Mouse (Mus musculus) lung, adult 2 months (tissue): ENCODE data around the gene Bag5. TPM values are rescaled to one million over a fixed set of nuclear protein-coding genes. Genes with fewer than 3 reads are reported as not detected.
"Not testable (repeated sequence)": the region's sequence is repeated elsewhere in the genome, so short reads cannot be mapped to it uniquely, and the experiment has no call there.

Experiments used
- DNase-seq: peaks from one replicate; pipeline ENCODE4 v3.0.0; 2022
- H3K4me1 ChIP-seq: fragments of 200-500 bp; 2 replicates; pipeline ENCODE4 v1.6.1; 2011; ENCODE audit warnings: low read length; ENCODE audit not compliant: control insufficient read depth, insufficient read depth
- H3K4me3 ChIP-seq: fragments of 200-500 bp; replicated peaks from 2 replicates; pipeline ENCODE3; 2011; ENCODE audit warnings: low read depth, mild to moderate bottlenecking, control low read depth, low read length; ENCODE audit errors: extremely low read depth
- CTCF ChIP-seq: fragments of 200-500 bp; IDR thresholded peaks from 2 replicates; pipeline ENCODE4 v1.5.1; 2011; ENCODE audit warnings: mild to moderate bottlenecking, low read length, control low read depth; ENCODE audit not compliant: insufficient read depth
- POLR2A ChIP-seq: fragments of 200-500 bp; IDR thresholded peaks from 2 replicates; pipeline ENCODE4 v1.6.1; 2011; ENCODE audit warnings: low read depth, mild to moderate bottlenecking, control low read depth, low read length, borderline replicate concordance; ENCODE audit errors: extremely low read depth
- WGBS: fragments of 180-500 bp; shearing (Covaris S2); methylation state at CpG from one replicate; pipeline ENCODE4 v1.1.7; 2018; 5-methylcytosine and 5-hydroxymethylcytosine counted together
- polyA plus RNA-seq: library from polyadenylated mRNA; depleted of rRNA; stranded (reverse); fragments of >200 nt; gene quantifications from 2 replicates; pipeline ENCODE4 v1.2.3, GENCODE M21; 2012; rRNA removed

Bag5 gene
- polyA plus RNA-seq, 1 experiment = 21.4 TPM

DNA sequence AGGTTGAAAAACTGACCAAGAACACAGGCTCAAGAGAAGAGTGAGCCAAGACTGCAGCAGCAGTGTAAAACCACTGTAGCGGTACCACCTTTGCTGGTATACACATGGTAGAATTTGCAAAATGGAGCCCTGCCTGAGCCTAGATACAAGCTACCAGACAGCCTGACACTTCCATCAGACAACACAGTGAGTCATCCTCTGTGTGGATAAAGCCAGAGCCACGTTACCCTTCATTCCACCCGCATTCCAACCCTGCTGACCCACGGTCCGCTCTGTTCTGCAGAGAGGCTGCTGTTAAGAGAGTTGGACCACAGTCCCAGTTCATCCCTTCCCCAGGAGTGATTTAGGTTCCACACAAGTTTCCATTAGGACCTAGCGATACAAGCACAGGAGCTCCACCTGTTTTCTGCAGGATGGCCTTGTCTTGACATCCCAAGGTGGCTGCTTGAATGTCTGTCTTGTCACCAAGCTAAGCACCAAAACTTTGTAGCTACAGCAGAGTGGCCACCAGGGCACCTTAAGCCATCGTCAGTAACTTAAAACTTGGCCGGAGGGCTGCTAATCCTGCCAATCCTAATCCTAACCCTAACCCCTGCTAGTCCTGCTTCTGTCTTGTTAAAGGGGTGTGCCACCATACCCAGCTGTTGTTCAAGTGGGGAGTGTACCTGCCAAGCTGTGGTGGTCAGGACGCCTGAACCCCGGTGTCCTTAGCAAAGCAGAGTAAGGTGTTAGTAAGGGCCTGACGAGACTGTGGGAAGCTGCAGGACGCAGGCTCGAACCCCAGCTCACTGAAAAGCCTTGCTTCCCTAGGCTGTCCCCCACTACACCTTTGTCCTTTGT lies 47.8 kb downstream of the Bag5 start:
- 72% methylated on average over 13 of the region's 13 CpGs for WGBS
- no peak overlapping the region for H3K4me3 ChIP-seq
- DNase-seq = no peak
- peaks cover 10% of the 10 kb centered on the region; the same call in 1 of the 2 replicates for H3K4me1 ChIP-seq
- TF ChIP-seq CTCF (no peak), POLR2A (no peak)

DNA sequence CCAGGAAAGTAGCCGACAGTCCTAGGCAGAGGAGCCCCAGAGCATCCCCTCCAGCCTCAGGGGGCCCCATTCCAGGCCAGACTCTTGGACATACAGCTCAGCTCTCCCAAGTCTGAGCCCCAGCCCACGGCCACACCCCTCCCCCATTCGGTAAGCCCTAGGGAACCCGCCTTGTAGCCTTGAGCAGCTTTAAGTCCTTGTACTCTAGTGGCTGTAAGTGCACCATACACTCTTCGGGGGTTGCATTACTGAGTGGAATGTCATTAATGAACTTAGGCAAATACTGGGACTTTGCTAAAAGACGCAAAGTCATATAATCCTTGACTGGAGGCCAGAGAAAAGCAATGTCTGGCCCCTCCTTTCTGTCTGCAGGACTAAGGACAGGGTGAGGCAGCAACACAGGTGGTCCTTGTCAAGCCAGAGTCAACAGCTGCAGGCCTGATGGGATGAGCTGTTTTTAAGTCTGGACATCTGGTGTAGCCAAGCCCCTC lies 48.9 kb downstream of the Bag5 start:
- DNase-seq = no peak
- TF ChIP-seq POLR2A = no peak
- Histone ChIP-seq H3K4me3 (no peak overlapping the region), H3K4me1 (peaks cover 10% of the 10 kb centered on the region; the same call in 1 of the 2 replicates)
- whole genome bisulfite sequencing = 35% methylated on average over 6 of the region's 6 CpGs

DNA sequence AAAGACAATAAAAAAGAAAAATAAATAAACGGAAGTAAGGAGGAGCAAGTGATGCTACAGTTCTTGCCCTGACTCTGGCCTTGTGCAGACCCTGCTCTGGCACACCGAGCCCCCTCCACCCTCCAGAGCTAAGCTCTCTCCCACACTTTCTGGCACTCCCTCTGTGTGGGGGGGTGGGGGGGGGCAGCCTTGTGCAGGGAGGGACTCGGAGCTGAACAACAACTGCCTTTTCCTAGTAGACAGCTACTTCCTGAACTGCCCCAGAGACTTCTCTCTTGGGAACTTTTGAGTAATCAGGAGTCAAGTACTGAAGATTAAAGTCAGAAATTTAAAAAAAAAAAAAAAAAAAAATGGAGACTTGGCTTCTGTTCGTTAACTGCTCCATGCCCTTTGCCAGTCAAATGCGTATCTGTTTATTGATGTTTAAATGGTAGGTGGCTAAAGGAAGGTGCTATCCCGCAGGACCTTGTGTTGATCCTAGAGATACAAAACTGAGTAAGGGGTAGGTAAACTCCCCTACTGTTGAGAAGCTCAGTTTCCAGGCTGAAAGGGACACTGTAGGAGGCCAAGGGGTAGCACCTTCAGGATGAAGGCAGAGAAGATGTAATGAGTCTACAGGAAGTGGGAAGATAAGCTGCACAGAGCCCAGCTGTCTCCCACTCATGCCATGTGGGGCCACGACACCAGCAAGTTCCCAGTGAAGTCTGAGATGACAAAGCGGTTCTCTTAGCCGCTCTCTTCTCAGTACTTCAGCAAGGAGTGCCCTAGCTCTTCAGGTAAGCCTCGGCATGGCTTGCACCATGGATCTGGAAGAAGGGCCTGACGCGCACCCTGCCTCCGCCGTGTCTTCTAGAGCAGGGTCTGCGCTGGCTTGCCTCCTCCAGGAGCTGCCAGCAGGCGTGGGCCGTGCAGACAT lies 49.6 kb downstream of the Bag5 start:
- TF ChIP-seq POLR2A (no peak), CTCF (no peak)
- Histone ChIP-seq H3K4me1 (peaks cover 3% of the 10 kb centered on the region; the same call in 1 of the 2 replicates), H3K4me3 (no peak overlapping the region)
- WGBS = 48% methylated on average over 17 of the region's 17 CpGs
- DNase-seq = no peak

DNA sequence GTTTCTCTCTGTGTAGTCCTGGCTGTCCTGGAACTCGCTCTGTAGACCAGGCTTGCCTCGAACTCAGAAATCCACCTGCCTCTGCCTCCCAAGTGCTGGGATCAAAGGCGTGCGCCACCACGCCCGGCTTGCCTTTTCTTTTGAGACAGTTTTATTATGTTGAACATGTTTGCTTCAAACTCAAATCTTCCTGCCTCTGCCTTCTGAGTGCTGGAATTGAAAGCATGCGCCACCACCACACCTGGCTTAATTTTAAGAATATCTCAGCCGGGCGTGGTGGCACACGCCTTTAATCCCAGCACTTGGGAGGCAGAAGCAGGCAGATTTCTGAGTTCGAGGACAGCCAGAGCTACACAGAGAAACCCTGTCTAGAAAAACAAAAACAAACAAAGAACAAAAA lies 51.5 kb downstream of the Bag5 start:
- not testable (repeated sequence) for H3K4me1 ChIP-seq, H3K4me3 ChIP-seq, DNase-seq
- 98% methylated on average over 11 of the region's 11 CpGs for WGBS

DNA sequence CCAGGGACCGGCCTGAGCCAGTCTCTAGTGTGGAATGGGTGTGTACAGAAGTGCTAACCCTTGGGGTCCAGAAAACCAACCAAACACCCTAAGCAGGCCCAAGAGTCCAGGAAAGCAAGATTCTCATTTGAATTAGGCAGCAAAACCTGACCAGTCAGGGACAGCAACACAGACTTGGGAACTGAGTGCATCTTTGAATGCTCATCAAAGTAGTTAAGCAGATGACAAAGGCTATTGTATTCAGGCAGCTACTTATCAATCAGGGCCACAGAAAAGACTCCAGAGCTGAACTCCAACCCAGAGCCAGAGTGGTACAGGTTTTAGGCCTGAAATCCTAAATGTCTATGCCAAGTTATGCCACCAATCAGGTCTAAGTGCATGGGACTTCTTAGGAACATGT lies 52.4 kb downstream of the Bag5 start:
- no peak for DNase-seq
- H3K4me3 ChIP-seq = no peak overlapping the region
- no peak for TF ChIP-seq POLR2A
- WGBS = 96% methylated on average over 1 of the region's 1 CpGs
- H3K4me1 ChIP-seq = peaks cover 3% of the 10 kb centered on the region; the same call in 1 of the 2 replicates

Other genes with a start within 250 kb of the Bag5 start
- gene Gm266, start 227.4 kb downstream of the Bag5 start, polyA plus RNA-seq = 0.12 and 0.31 TPM in 2 replicates
- 48.5 and 68.3 TPM in 2 replicates for gene Eif5, start 175.2 kb downstream of the Bag5 start, polyA plus RNA-seq
- 26.4 and 27.7 TPM in 2 replicates for gene Mark3, start 138.7 kb downstream of the Bag5 start, polyA plus RNA-seq
- 261 and 274 TPM in 2 replicates for gene Ckb, start 40.9 kb downstream of the Bag5 start, polyA plus RNA-seq
- 21.6 and 24.3 TPM in 2 replicates for gene Trmt61a, start 35.2 kb downstream of the Bag5 start, polyA plus RNA-seq
- 22.5 and 30.9 TPM in 2 replicates for gene Apopt1, start within 50 bp of the Bag5 start, polyA plus RNA-seq
- gene Klc1, start 45.6 kb upstream of the Bag5 start, polyA plus RNA-seq = 101 and 113 TPM in 2 replicates
- 3.2 and 3.6 TPM in 2 replicates for gene Xrcc3, start 100.6 kb upstream of the Bag5 start, polyA plus RNA-seq
- gene Zfyve21, start 100.9 kb upstream of the Bag5 start, polyA plus RNA-seq = 79.8 and 83.4 TPM in 2 replicates
- 32.0 and 34.1 TPM in 2 replicates for gene Ppp1r13b, start 194.9 kb upstream of the Bag5 start, polyA plus RNA-seq